Mouse (Mus musculus): ENCODE data around the gene S100a3. TPM values are rescaled to one million over a fixed set of nuclear protein-coding genes. Genes with fewer than 3 reads are reported as not detected.

Gene S100a3
- polyA plus RNA-seq (2017; shearing (Covaris generic)), result 2.3 TPM

DNA sequence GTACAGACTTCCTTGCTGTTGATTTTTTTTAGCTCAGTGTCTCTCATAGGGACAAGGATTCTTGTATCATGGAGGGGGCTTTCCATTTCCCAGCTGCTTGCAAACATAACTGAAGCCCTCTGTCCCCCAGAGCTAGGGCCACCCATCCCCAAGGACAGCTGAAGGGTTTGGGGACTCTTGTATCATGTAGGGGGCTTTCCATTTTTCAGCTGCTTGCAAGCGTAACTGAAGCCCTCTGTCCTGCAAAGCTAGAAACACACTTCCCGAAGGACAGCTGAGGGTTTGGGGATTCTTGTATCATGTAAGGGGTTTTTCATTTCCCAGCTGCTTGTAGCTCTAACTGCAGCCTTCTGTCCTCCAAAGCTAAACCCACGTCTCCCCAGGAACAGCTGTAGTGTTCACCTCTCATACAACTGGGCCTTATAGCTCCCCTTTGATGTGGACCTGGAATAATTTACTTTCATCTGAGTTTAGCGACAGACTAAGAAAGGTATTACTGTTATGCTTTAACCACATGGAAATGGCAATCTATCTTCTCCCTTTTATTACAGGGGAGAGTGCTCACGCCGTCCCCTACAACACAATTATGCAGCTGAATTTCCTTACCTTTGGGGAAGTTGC, at the start of gene S100a3:
Gene S100a3, plus strand, starts transcription at position 571 of the 621 bp plus-strand sequence.

DNA sequence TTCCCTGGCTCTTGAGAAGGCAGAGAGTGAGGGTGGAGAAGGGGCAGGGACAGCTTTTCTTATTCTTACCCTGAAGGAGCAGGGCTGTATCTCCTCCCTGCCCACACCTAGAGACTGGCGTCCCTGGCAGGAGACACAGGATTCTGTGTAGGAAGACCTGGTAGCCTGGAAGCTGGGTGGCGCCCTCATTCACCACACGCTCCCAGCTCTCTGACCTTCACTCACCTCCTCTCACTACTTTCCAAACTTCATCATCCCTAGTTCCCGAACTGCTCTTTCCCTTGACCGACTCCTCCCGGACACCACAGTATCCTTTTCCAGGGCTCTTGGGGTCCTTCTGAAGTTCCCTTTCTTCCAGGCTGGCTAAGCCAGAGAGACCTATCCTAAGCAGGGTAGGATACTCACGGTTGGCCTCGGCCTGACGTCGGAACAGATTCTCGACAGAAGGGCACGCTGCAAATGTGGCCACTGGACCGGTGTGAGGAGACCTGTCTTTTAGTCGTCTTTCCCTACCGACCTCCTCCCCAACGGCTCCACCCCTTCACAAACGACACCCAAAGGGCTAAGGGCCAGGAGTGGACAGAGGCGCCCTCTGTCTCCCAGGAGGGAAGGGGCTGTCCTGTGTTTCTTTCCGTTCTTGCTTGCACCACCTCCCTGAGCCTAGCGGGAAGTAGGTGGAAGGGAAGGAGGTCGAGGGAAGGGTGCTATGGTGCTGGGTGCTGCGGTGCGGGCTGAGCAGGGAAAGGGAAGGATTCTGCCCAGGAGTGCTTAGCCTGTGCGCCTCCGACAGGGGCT, 46.4 kb upstream of the S100a3 start, which contains the start of the genes S100a1 and S100a13:
Gene S100a1, minus strand, starts transcription at position 597 of the 795 bp plus-strand sequence.
Gene S100a13, plus strand, starts transcription at position 640 of the 795 bp plus-strand sequence.

DNA sequence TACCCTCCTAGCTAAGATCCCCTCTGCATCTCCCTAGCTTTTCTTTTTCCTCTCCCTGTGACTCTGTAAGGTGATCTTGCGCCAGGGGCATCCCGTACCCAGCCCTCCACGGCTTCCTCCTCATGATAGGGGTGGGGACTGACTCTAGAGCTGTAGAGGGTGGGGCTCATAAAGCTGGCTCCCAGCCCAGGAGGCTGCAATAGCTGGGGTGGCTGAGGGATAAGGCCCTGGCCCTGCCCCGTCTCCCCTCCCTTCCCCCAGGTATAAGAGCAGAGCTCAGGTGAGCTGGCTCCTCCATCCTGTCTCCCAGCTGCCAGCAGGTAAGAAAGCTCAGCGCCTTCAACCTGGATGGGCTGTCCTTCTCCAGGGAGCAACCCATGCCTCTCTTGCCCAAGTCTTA, 33.8 kb upstream of the S100a3 start, which contains the start of gene S100a14:
Gene S100a14, plus strand, starts transcription at position 277 of the 400 bp plus-strand sequence.

DNA sequence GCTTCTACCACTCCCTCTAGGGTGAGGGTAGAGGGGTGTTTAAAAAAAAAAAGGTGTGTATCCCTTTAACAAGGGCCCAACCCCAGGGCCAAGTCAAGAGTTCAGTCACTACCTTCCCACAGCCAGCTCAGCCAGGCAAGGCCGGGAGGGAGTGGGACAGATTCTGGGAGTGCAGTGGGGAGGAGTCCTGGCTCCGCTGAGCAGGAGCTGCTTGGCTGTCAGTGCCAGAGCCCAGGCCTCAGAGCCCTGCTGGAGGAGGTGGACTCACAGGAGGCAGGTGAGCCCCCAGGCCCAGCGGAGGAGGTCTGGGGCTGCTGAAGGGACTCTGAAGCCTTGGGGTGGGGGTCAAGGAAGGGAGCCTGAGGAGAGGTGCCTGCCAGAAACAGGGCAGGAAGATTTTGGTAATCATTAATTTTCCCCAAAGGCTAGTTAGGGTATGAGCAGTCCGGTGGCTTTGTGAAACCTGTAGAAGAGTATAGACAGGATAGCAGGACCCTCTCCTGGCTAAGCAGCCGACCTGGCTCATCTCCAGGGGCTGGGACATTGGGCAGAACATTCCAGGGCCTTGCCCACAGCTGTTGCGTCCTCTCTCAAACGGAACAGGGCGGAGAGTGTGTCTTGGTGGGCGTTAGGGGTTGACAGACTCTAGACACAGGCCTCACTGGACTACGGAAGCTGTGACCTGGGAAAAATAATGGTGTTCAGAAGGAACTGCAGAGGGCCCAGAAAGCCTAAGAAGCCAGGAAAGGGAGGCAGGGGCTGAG, 23.1 kb upstream of the S100a3 start, which contains the start of gene S100a16:
Gene S100a16, plus strand, starts transcription at position 114 of the 764 bp plus-strand sequence.

DNA sequence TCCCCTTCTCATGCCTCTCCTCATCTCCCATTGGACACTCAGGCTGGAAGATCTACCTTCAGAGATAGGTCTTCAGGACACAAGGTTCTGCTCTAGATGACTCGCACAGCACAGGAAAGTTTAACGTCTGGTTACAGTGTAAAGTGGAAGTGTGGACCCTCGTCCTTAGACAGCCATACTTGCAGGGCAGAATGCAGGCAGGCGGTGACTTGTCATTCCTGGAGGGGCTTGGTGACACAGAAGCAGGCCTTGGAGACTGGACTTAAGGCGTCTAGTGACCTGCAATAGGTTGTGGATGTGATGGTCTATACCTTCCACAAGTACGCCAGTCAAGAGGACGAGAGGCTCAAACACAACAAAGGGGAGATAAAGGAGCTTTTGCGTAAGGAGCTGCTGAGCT, 29.6 kb downstream of the S100a3 start, which contains the start of gene S100a2:
Gene S100a2, plus strand, starts transcription at position 301 of the 400 bp plus-strand sequence.

DNA sequence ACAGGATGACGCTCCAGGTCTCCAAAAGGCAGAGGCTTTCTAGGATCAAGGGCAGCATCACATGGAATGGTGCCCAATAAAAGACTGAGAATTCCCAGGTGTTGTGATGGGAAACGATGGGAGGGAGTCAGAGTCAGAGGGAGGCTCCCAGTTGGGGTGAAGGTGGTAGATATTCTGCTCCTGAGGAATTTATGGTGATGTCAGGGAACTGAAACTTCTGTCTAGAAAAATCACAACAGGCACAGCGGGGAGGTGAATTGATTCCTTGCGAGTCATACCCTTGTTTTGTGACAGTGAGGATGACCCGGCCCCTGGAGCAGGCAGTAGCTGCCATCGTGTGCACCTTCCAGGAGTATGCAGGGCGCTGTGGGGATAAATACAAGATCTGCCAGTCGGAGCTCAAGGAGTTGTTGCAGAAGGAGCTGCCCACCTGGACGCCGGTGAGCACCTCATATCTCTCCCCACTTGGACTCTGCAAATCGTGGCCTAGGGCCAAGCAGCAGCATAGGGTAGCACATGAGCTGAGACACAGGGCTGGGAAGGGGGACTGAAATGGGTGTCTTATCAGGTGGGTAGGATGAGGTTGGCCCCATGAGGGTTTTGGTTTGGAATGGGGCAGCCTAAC, 41.2 kb downstream of the S100a3 start, which contains the start of gene Gm42674:
Gene Gm42674, plus strand, starts transcription at position 419 of the 625 bp plus-strand sequence.

DNA sequence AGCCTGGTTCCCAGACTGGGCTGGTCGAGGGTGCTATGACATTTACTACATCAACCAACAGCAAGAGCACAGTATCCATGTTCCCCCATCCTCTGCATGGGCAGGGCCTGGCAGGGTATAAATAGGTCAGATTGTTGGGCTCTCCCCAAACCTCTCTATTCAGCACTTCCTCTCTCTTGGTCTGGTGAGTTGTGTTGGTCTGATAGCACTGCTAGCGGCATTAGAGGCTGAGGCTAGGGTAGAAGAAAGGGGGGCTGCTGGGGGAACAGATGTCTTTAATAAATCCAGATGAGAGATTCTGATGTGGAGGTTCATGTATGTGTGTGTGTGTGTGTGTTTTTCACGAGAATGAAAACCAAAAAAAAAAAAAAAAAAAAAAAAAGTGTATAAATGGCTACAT, 43.2 kb downstream of the S100a3 start, which contains the start of gene S100a4:
Gene S100a4, plus strand, starts transcription at position 149 of the 400 bp plus-strand sequence.

DNA sequence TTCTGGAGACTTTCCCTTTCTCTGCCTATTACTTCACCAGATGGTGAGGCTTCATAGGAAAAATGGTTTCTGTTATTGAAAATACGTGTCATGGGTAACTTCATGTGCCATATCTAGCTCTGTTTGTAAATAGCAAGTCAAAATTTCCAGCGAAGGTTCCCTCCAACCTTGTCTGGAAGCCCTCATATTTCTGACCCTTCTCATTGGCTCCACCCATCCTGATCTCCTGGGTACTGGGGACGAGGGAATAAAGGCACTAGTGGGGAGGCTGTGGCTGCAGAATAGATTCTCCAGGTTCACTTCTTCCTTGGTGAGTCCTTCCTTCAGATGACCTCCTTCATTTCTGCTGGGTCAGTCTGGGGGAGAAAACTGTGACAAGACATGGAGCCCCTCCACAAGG, 47.8 kb downstream of the S100a3 start, which contains the start of gene S100a5:
Gene S100a5, plus strand, starts transcription at position 301 of the 400 bp plus-strand sequence.

DNA sequence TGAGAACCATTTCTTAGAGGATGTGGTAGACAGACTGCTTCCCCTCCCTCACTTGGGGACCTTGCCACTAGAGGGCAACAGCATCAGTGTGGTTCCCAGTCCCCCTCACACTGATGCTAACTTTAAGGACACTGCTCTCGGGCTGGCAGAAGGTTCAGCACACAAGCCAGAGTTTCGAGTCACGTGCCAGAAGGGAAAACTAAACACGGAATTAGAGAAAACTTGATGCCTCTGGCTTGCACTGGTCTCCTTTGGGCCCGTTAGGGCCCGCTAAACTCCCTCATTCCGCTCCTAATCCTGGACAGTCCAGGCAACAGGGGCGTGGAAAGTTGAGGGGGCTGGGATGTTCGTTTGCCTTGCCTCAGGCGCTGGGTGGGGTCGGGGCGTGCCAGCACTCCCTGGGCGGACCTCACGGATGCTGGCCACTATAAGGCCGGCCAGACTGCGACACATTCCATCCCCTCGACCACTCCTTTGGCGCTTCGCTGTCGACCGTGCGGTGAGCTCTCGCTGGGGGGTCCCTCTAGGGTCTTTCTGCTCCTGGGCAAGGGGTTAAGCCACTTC, 52.4 kb downstream of the S100a3 start, which contains the start of gene S100a6:
Gene S100a6, plus strand, starts transcription at position 155 of the 564 bp plus-strand sequence.

Other genes starting within 250 kb of the S100a3 start
- gene Slc27a3, start 170.6 kb upstream of the S100a3 start, polyA plus RNA-seq (2017; shearing (Covaris generic)), result not detected
- gene Ints3, start 127.0 kb upstream of the S100a3 start, polyA plus RNA-seq (2017; shearing (Covaris generic)), result 18.6 TPM
- not detected for gene Npr1, start 94.7 kb upstream of the S100a3 start, polyA plus RNA-seq (2017; shearing (Covaris generic))
- gene Ilf2, start 84.5 kb upstream of the S100a3 start, polyA plus RNA-seq (2017; shearing (Covaris generic)), result 84.0 TPM
- gene Snapin, start 69.5 kb upstream of the S100a3 start, polyA plus RNA-seq (2017; shearing (Covaris generic)), result 56.9 TPM
- 165 TPM for gene Chtop, start 51.1 kb upstream of the S100a3 start, polyA plus RNA-seq (2017; shearing (Covaris generic))
- gene S100a1, start 46.2 kb upstream of the S100a3 start, polyA plus RNA-seq (2017; shearing (Covaris generic)), result 1.1 TPM
- gene S100a13, start 46.1 kb upstream of the S100a3 start, polyA plus RNA-seq (2017; shearing (Covaris generic)), result 123 TPM
- not detected for gene S100a14, start 33.7 kb upstream of the S100a3 start, polyA plus RNA-seq (2017; shearing (Covaris generic))
- gene S100a16, start 23.3 kb upstream of the S100a3 start, polyA plus RNA-seq (2017; shearing (Covaris generic)), result not detected
- not detected for gene S100a2, start 29.7 kb downstream of the S100a3 start, polyA plus RNA-seq (2017; shearing (Covaris generic))
- not detected for gene Gm42674, start 41.3 kb downstream of the S100a3 start, polyA plus RNA-seq (2017; shearing (Covaris generic))
- gene S100a4, start 43.2 kb downstream of the S100a3 start, polyA plus RNA-seq (2017; shearing (Covaris generic)), result 279 TPM
- not detected for gene S100a5, start 47.9 kb downstream of the S100a3 start, polyA plus RNA-seq (2017; shearing (Covaris generic))
- gene S100a6, start 52.3 kb downstream of the S100a3 start, polyA plus RNA-seq (2017; shearing (Covaris generic)), result 579 TPM
- gene S100a7a, start 93.4 kb downstream of the S100a3 start, polyA plus RNA-seq (2017; shearing (Covaris generic)), result 0.39 TPM
- gene S100a8, start 108.4 kb downstream of the S100a3 start, polyA plus RNA-seq (2017; shearing (Covaris generic)), result not detected
- gene S100a9, start 135.1 kb downstream of the S100a3 start, polyA plus RNA-seq (2017; shearing (Covaris generic)), result not detected
- gene Pglyrp4, start 166.3 kb downstream of the S100a3 start, polyA plus RNA-seq (2017; shearing (Covaris generic)), result not detected
- gene Gm5849, start 217.3 kb downstream of the S100a3 start, polyA plus RNA-seq (2017; shearing (Covaris generic)), result not detected